Mouse (Mus musculus) hindbrain, embryonic 11.5 days (tissue): ENCODE measurements around the gene Med13l. TPM values are rescaled to one million over a fixed set of nuclear protein-coding genes. Genes with fewer than 3 reads are reported as not detected.
A peak's percentile ranks its signal among the peaks of the same experiment; 100 is the strongest.

Experiments used
- ATAC-seq: fragments of 200-750 bp; cut with Nextera tagmentation; 2 replicates; pipeline ENCODE4 v1.8.0; 2017; ENCODE audit warnings: mild to moderate bottlenecking, moderate TSS enrichment, moderate library complexity; ENCODE audit not compliant: low FRiP score
- DNase-seq: peaks from one replicate; pipeline ENCODE4 v3.0.0-alpha.2; 2015; ENCODE audit warnings: low spot score
- H3K27ac ChIP-seq: fragments of 300-500 bp; sonication (generic); 2 replicates; pipeline ENCODE4 v1.5.1; 2014; ENCODE audit warnings: mild to moderate bottlenecking, low read depth, low read length
- H3K27me3 ChIP-seq: fragments of 300-500 bp; sonication (generic); 2 replicates; pipeline ENCODE4 v1.6.1; 2014; ENCODE audit warnings: mild to moderate bottlenecking, low read length, moderate library complexity, mixed read lengths; ENCODE audit not compliant: control insufficient read depth, insufficient read depth
- H3K36me3 ChIP-seq: fragments of 300-500 bp; sonication (generic); 2 replicates; pipeline ENCODE4 v1.6.1; 2014; ENCODE audit warnings: mild to moderate bottlenecking, low read length, moderate library complexity, mixed read lengths; ENCODE audit not compliant: control insufficient read depth, insufficient read depth
- H3K4me1 ChIP-seq: fragments of 300-500 bp; sonication (generic); replicated peaks from 2 replicates; pipeline ENCODE4 v1.6.1; 2014; ENCODE audit warnings: low read length, mixed read lengths; ENCODE audit not compliant: control insufficient read depth, insufficient read depth
- H3K4me2 ChIP-seq: fragments of 300-500 bp; sonication (generic); replicated peaks from 2 replicates; pipeline ENCODE4 v1.6.1; 2014; ENCODE audit warnings: mild to moderate bottlenecking, low read depth, low read length
- H3K4me3 ChIP-seq: fragments of 300-500 bp; sonication (generic); 2 replicates; pipeline ENCODE4 v1.5.1; 2014; ENCODE audit warnings: low read depth, low read length
- H3K9ac ChIP-seq: fragments of 300-500 bp; sonication (generic); 2 replicates; pipeline ENCODE4 v1.6.1; 2014; ENCODE audit warnings: low read depth, low read length
- H3K9me3 ChIP-seq: fragments of 300-500 bp; sonication (generic); 2 replicates; pipeline ENCODE4 v1.6.1; 2016; ENCODE audit warnings: low read length; ENCODE audit not compliant: control insufficient read depth
- WGBS: fragments of 180-500 bp; shearing (Covaris S2); extraction: QIAGEN DNeasy Blood & Tissue Kit; methylation state at CpG from one replicate; pipeline ENCODE4 v1.1.7; 2014; 5-methylcytosine and 5-hydroxymethylcytosine counted together
- polyA plus RNA-seq: library from polyadenylated mRNA; unstranded; fragments of >200 nt; fragmentation: Nextera tagmentation; extraction: Ambion mirVana; gene quantifications from 2 replicates; pipeline ENCODE4 v1.2.1, GENCODE M21; 2014

Gene Med13l
- polyA plus RNA-seq, 1 experiment from 2014 or later = 16.1 TPM

DNA sequence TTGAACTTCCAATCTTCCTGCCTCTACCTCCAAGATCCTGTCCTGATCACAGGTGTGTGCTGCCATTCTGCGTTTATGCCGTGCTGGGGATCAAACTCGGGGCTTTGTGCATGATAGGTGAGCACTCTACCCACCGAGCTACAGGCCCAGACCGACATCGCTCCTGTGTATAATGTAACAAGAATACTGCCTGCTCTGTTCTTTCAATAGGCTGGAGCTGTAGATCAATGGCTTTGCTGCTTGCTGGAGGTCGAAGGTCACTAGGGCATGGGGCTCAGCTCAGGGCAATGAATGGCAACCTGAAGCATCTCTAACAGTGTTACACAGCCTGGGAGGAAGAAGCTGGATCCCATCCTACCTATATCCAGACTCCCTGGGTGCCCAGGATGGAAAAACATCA is 241.6 kb downstream of the Med13l start:
- H3K4me2 ChIP-seq = no peak overlapping the region
- H3K9me3 ChIP-seq = no peaks in the 10 kb centered on the region
- H3K27ac ChIP-seq = no peak overlapping the region
- H3K36me3 ChIP-seq = no peaks in the 10 kb centered on the region
- 0 out of 2 replicates have a peak, but pooled peaks cover 2% of the 10 kb centered on the region for H3K27me3 ChIP-seq
- no peak for DNase-seq
- no peak overlapping the region for H3K4me3 ChIP-seq
- H3K9ac ChIP-seq = no peak overlapping the region
- no peak for ATAC-seq
- 72% methylated on average over 7 of the region's 7 CpGs for WGBS
- H3K4me1 ChIP-seq = no peaks in the 10 kb centered on the region

DNA sequence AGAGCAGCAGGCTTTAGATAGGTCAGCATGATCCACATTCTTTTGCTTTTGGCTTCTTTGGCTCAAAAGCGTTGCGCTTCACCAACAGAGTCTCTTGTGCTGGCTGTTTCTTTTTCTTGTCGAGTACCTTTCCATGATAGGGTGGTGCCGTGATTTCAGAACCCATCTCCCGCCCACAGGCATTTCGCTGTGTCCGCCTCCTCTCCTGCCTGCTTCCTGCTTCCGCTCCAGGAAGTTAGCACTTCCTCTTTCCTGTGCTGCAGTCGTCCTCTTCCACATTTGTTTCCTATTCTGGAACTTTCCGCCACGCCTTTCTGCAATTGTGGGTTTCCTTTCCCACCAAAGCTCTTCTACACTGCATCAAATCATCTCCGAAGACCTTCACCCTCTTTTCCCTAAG is 248.5 kb downstream of the Med13l start:
- Histone ChIP-seq H3K4me2 (no peak overlapping the region), H3K27ac (no peak overlapping the region), H3K4me3 (no peak overlapping the region), H3K9me3 (no peaks in the 10 kb centered on the region), H3K27me3 (no peaks in the 10 kb centered on the region), H3K9ac (no peak overlapping the region), H3K36me3 (no peaks in the 10 kb centered on the region), H3K4me1 (no peaks in the 10 kb centered on the region)
- DNase-seq (no peak), ATAC-seq (no peak)
- WGBS = 85% methylated on average over 12 of the region's 12 CpGs

GRCm38 (mm10) chr5:118809588-118809987 is 249.1 kb downstream of the Med13l start:
- no peaks in the 10 kb centered on the region for H3K4me1 ChIP-seq
- 84% methylated on average over 5 of the region's 5 CpGs for WGBS
- H3K36me3 ChIP-seq = no peaks in the 10 kb centered on the region
- H3K4me2 ChIP-seq = no peak overlapping the region
- H3K4me3 ChIP-seq = no peak overlapping the region
- H3K27me3 ChIP-seq = no peaks in the 10 kb centered on the region
- H3K9me3 ChIP-seq = no peaks in the 10 kb centered on the region
- ATAC-seq (no peak), DNase-seq (no peak)
- H3K9ac ChIP-seq = no peak overlapping the region
- no peak overlapping the region for H3K27ac ChIP-seq

DNA sequence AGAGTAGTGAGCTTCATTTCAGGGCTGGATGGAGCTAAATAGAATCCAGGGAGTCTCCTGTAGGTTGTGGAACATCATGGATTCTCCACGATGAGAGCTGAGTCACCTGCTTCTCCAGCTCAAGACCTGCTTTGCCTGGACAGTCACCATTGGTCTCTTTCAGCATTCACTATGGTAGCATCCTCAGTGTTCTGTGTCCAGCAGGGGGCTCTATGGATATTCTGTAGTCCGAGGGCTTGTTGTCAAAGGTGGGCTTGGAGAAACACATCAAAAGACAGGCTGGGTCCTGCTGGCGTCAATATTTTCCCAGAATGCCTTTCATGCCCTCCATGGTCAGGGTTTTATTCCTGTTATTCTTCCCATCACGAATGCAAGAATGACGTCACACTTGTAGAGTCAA is 251.2 kb downstream of the Med13l start:
- H3K4me1 ChIP-seq = no peaks in the 10 kb centered on the region
- H3K27me3 ChIP-seq = no peaks in the 10 kb centered on the region
- 62% methylated on average over 5 of the region's 5 CpGs for WGBS
- no peaks in the 10 kb centered on the region for H3K9me3 ChIP-seq
- no peak for ATAC-seq
- H3K4me3 ChIP-seq = no peak overlapping the region
- H3K4me2 ChIP-seq = no peak overlapping the region
- H3K36me3 ChIP-seq = no peaks in the 10 kb centered on the region
- no peak overlapping the region for H3K27ac ChIP-seq
- H3K9ac ChIP-seq = no peak overlapping the region
- peak; percentile 27 for DNase-seq

GRCm38 (mm10) chr5:118812421-118812820 is 251.9 kb downstream of the Med13l start:
- ATAC-seq (no peak), DNase-seq (no peak)
- Histone ChIP-seq H3K27me3 (no peaks in the 10 kb centered on the region), H3K4me3 (no peak overlapping the region), H3K27ac (no peak overlapping the region), H3K9me3 (no peaks in the 10 kb centered on the region), H3K9ac (no peak overlapping the region), H3K36me3 (no peaks in the 10 kb centered on the region), H3K4me1 (no peaks in the 10 kb centered on the region), H3K4me2 (no peak overlapping the region)
- WGBS = 70% methylated on average over 9 of the region's 9 CpGs

DNA sequence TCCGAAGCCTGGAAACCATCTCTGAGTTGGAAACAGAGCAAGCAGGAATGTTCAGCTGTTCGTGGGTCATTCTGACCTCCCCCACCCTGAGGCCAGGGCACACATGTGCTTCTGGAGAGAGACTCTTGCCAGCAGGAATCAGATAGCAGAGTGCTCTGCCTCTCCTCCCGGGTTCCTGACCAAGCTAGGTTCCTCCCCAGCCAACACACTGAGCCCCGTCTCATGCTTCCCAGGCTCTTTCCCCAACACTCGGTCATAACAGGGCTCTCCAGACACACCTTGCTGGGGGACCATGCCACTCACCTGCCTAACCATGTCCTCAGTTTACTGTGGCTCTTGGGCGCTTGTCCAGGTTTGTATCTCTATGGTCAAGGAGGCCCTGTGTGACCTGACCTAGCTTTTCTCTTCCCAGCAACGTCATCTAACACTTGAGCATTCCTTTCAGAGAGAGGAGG is 252.5 kb downstream of the Med13l start:
- no peak overlapping the region for H3K4me2 ChIP-seq
- no peaks in the 10 kb centered on the region for H3K9me3 ChIP-seq
- no peaks in the 10 kb centered on the region for H3K36me3 ChIP-seq
- WGBS = 76% methylated on average over 7 of the region's 7 CpGs
- H3K9ac ChIP-seq = no peak overlapping the region
- H3K27me3 ChIP-seq = no peaks in the 10 kb centered on the region
- no peaks in the 10 kb centered on the region for H3K4me1 ChIP-seq
- no peak for ATAC-seq
- DNase-seq = no peak
- H3K4me3 ChIP-seq = no peak overlapping the region
- H3K27ac ChIP-seq = no peak overlapping the region

GRCm38 (mm10) chr5:118814052-118814451 is 253.6 kb downstream of the Med13l start:
- DNase-seq (peak; percentile 59), ATAC-seq (no peak)
- H3K4me1 ChIP-seq = no peaks in the 10 kb centered on the region
- H3K9me3 ChIP-seq = no peaks in the 10 kb centered on the region
- no peak overlapping the region for H3K4me3 ChIP-seq
- no peak overlapping the region for H3K9ac ChIP-seq
- no peak overlapping the region for H3K27ac ChIP-seq
- no peak overlapping the region for H3K4me2 ChIP-seq
- no peaks in the 10 kb centered on the region for H3K36me3 ChIP-seq
- no peaks in the 10 kb centered on the region for H3K27me3 ChIP-seq
- 54% methylated on average over 6 of the region's 6 CpGs for WGBS
